Mouse (Mus musculus) frontal cortex, adult 2 months (tissue): ENCODE results near the gene Chodl. TPM values are rescaled to one million over a fixed set of nuclear protein-coding genes. Genes with fewer than 3 reads are reported as not detected.

Experiments
- DNase-seq, 2 experiments: peaks; one replicate each; pipeline ENCODE4 v3.0.0; 2022; ENCODE audit warnings: low spot score in 1 of 2; ENCODE audit errors: extremely low spot score in 1 of 2
- polyA plus RNA-seq: library from polyadenylated mRNA; depleted of rRNA; stranded (reverse); fragments of >200 nt; gene quantifications from 2 replicates; pipeline ENCODE4 v1.2.3, GENCODE M21; 2012; rRNA removed

Chodl gene
- polyA plus RNA-seq = 0.65 and 0.76 TPM in 2 replicates

- peak in 1 of 2 experiments; percentile 9 for DNase-seq
These were observed at the start of gene Chodl for GRCm38 (mm10) chr16:78930382-78931286. Chodl (plus strand) TSS chr16:78930948.

DNA sequence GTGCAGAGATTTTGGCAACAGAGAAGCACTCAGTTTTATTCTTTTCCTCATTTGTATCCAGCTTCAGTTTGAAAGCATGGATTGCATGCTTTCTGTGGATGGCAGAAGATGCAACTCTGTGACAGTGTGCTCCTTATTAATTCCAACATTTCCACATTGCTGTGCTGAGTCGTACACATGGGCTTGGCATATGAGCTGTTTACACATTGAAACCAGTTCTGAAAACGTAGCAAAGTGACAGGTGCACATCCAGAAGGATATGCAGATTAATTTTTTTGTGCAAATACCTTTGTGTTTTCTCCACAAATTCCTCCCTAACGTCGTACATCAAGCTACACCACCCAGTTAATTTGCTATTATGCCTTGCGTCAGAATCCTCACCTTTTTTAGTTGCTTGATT, 8.1 kb upstream of the Chodl start:
- no peak for DNase-seq

DNA sequence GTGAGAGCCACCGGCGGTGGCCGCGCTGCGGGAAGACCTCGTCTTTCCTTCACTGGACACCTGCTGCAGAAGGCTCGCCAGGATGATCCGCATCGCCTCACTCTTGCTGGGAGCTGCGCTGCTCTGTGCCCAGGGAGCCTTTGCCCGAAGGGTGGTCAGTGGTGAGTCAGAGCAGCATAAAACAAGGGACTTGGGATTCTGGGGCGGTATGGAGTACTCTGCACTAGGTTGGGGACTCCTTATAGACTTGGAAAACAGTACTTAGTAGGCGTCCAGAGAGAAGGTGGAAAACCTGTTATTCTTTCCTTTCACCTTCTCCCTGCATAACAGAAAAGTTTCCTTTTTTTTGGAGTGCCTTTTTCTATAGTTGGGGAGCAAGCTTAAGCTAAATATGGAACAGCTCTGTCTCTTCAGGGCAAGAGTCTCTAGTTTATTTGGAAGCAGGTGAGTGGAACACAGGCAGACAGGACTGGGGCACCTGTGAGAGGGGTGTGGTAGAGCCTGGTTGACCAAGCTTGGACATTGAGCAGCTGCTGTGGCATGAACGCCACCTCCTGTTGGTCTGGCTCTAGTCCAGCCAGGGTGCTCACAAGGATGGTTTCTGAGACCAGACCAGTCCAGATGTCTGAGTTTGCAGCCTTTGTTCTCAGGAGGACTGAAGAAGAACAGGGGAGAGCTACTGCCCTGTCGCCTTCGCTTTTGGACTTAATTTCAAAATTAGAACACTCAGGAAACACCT, 708 bp downstream of the Chodl start:
- no peak for DNase-seq

GRCm38 (mm10) chr16:78934298-78934697, 3.5 kb downstream of the Chodl start:
- DNase-seq = no peak

GRCm38 (mm10) chr16:78937755-78938154, 7.0 kb downstream of the Chodl start:
- DNase-seq = no peak

- peak in 1 of 2 experiments; percentile 42 for DNase-seq
These were observed 19.6 kb downstream of the Chodl start for GRCm38 (mm10) chr16:78950359-78950758.

- DNase-seq = no peak
These were observed 26.7 kb downstream of the Chodl start for GRCm38 (mm10) chr16:78957434-78957833.

GRCm38 (mm10) chr16:78969091-78969731, 38.5 kb downstream of the Chodl start:
- DNase-seq = peak in 1 of 2 experiments; percentile 47

- no peak for DNase-seq
These were observed 43.4 kb downstream of the Chodl start for GRCm38 (mm10) chr16:78974099-78974498.

- no peak for DNase-seq
These were observed 45.6 kb downstream of the Chodl start for GRCm38 (mm10) chr16:78976384-78976783.

Other genes starting within 250 kb of the Chodl start
- 0.02 TPM in 1 of 2 replicates, not detected in the other for gene Tmprss15, start 160.1 kb downstream of the Chodl start, polyA plus RNA-seq